Mouse (Mus musculus) gastrocnemius, adult 2 months (tissue): ENCODE data around the gene Olfr342. TPM values are rescaled to one million over a fixed set of nuclear protein-coding genes. Genes with fewer than 3 reads are reported as not detected.

Experiments
- DNase-seq: peaks from one replicate; pipeline ENCODE4 v3.0.0; 2022
- H3K27ac ChIP-seq: fragments of 200-600 bp; 2 replicates; pipeline ENCODE4 v1.8.1; 2022; ENCODE audit warnings: mild to moderate bottlenecking
- H3K4me3 ChIP-seq: fragments of 200-600 bp; 2 replicates; pipeline ENCODE4 v1.8.1; 2022; ENCODE audit warnings: mild to moderate bottlenecking, moderate library complexity
- CTCF ChIP-seq: fragments of 200-600 bp; IDR thresholded peaks from 2 replicates; pipeline ENCODE4 v1.8.1; 2022; ENCODE audit warnings: antibody characterized with exemption, mild to moderate bottlenecking, moderate library complexity
- intact Hi-C: fragments of 180-260 bp; cut with DNase I; formaldehyde crosslinking; loops from one replicate; pipeline ENCODE4 v1.15.1; 2025
- long read RNA-seq, 2 experiments: library from polyadenylated mRNA; stranded (forward); transcript quantifications; one replicate each; pipeline ENCODE4 v2.0.0; 2021
- total RNA-seq, 2 experiments: library from RNA; stranded (reverse); gene quantifications; 2 replicates each; pipeline ENCODE4 v1.2.3; 2021

Olfr342 gene
- total RNA-seq: not detected
- long read RNA-seq, experiment 1: 0 reads
- long read RNA-seq, experiment 2: 0 reads

DNA sequence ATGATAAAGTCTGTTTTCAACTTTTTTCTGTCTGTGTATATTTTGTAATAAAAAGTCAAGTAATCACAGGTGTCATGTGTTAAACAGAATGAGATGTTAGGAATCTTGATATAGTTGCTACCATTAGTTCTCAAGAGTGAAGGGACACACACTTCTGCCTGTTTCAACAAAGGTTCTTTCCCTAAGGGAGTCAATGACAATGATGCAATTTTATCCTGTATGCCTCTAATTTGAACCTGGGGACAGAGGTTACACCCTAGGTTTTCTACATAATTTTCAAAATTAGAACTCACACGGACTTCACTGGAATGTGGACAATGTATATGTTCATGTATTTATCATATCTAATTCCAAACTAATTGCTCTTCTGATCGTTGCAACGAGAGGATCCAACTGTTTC is at the start of gene Olfr342:
TSS of gene Olfr342 (plus strand) at position 301 of the 400 bp plus-strand sequence.
- no peak for TF ChIP-seq CTCF
- intact Hi-C loops: no loop called here
- no peak for DNase-seq
- Histone ChIP-seq H3K4me3 (no peak within 1 kb of the TSS), H3K27ac (no peak within 1 kb of the TSS)

DNA sequence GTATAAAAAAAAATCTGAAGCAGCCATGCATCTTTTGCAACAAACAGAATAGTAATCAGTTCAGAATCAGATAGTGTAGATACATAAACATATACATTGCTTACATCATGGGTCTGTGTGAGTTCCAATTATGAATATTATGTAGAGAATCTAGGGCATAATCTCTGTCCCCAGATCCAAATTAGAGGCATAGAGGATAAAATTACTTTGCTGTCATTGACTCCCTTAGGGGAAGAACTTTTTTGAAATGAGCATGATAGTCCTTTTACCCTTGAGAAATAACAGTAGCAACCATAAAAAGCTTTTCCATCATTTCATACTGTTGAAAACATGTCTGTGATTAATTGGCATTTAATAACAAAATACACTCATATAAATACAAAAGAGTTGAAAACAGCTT is 42.4 kb upstream of the Olfr342 start, which contains the start of gene Olfr341:
TSS of gene Olfr341 (minus strand) at position 101 of the 400 bp plus-strand sequence.
- no peak for DNase-seq
- TF ChIP-seq CTCF: no peak
- Histone ChIP-seq H3K4me3 (no peak within 1 kb of the TSS), H3K27ac (no peak within 1 kb of the TSS)
- intact Hi-C loops: no loop called here

DNA sequence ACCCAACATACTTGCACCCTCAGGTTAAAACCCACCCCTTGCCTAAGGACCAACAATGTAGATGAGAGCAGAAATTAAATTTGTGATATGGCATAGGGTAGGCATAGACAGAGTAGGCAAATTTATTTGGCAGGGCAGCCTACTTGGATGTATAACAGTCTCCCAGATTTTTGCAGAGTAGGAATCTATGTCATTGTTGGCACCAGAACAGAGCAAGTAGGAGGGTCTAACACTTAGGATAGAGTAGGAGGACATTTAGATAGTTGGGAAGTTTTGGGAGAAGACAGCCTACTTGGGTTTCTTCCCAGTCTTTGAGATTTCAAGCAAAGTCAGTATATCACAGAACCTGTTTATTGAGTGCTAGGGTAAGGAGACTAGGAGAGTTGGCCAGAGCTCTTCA is 40.4 kb downstream of the Olfr342 start:
- TF ChIP-seq CTCF: no peak
- Histone ChIP-seq H3K27ac (no peak overlapping the region), H3K4me3 (no peak overlapping the region)
- intact Hi-C loops: no loop called here
- DNase-seq: no peak

DNA sequence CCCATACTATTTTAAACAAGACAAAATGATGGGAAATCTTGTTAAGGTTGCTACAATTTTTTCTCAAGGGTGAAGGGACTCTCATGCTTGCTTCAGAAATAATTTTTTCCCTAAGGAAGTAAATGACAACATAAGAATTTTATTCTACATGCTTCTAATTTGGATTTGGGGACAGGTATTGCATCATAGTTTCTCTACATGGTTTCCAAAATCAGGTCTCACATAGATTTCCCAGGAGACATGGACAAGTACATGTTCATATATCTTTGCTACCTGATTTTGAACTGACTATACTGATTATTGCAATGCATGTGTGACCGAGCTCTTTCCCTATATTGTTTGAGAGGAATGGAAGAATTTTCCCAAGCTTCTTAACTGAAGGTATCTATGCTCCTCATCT is 41.6 kb downstream of the Olfr342 start, which contains the start of gene Olfr344:
TSS of gene Olfr344 (plus strand) at position 301 of the 400 bp plus-strand sequence.
- no peak within 1 kb of the TSS for H3K4me3 ChIP-seq
- DNase-seq: no peak
- intact Hi-C loops: no loop called here
- no peak for TF ChIP-seq CTCF
- H3K27ac ChIP-seq: no peak within 1 kb of the TSS

DNA sequence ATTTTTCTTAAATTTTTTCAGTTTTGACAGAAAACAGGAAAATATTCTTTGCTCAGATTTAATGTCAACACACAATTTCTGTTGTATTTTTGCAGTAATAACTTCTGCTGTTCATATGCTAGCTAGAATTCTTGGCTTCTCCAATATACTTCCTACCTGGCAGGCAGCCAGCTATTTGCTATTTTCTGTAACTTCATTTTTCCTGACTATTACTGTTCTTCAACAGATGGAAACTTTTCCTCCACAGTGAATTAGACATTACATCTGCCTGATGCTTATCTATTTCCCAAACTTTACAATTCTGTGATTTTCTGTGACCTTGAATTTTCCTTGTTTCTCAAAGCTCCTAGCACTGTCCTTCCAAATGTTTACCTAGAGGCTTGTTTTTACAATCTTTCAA is 42.2 kb downstream of the Olfr342 start:
- intact Hi-C loops: no loop called here
- H3K4me3 ChIP-seq: no peak overlapping the region
- no peak for DNase-seq
- no peak for TF ChIP-seq CTCF
- no peak overlapping the region for H3K27ac ChIP-seq

DNA sequence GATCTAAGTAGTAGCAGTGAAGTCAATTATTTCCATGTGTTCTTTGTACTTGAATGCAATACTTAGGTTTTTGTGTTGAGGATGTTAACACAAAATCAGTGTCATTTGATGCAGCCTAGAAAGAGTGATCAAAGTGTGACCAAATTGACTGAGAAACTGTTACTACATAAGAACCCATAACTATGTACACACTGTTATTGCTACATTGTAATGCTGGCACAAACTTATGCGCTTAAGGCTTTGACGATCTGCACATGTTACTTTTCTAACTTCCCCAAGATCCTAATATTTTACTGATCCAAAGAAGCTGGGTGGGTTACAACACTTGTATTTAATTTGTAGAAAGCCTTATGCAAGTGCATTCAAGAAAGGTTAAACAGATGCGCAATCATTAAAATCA is 43.0 kb downstream of the Olfr342 start:
- DNase-seq: no peak
- H3K27ac ChIP-seq: no peak overlapping the region
- intact Hi-C loops: no loop called here
- no peak for TF ChIP-seq CTCF
- no peak overlapping the region for H3K4me3 ChIP-seq

Other genes with a start within 250 kb of the Olfr342 start
- not detected for gene Olfr338, start 151.5 kb upstream of the Olfr342 start, total RNA-seq
- not detected for gene Olfr339, start 106.1 kb upstream of the Olfr342 start, total RNA-seq
- gene Olfr340, start 72.4 kb upstream of the Olfr342 start, total RNA-seq: not detected
- not detected for gene Olfr341, start 42.5 kb upstream of the Olfr342 start, total RNA-seq
- not detected for gene Olfr344, start 41.7 kb downstream of the Olfr342 start, total RNA-seq
- not detected for gene Olfr345, start 115.0 kb downstream of the Olfr342 start, total RNA-seq
- not detected for gene Olfr346, start 160.8 kb downstream of the Olfr342 start, total RNA-seq
- gene Olfr347, start 206.9 kb downstream of the Olfr342 start, total RNA-seq: not detected